Mouse (Mus musculus) fibroblast of lung, adult 2 months (primary cell): ENCODE results near the gene Epha6.

ENCODE experiments used
- DNase-seq: peaks from one replicate; pipeline ENCODE4 v3.0.0-alpha.2; 2011; ENCODE audit warnings: low read depth

Epha6 gene

GRCm38 (mm10) chr16:59639985-59640384 is 965.3 kb downstream of the Epha6 start:
- DNase-seq, result no peak

GRCm38 (mm10) chr16:59639102-59639691 is 966.1 kb downstream of the Epha6 start, which contains the start of gene Arl6:
Gene Arl6, minus strand, starts transcription at chr16:59639391.
- DNase-seq, result peak; percentile 85

DNA sequence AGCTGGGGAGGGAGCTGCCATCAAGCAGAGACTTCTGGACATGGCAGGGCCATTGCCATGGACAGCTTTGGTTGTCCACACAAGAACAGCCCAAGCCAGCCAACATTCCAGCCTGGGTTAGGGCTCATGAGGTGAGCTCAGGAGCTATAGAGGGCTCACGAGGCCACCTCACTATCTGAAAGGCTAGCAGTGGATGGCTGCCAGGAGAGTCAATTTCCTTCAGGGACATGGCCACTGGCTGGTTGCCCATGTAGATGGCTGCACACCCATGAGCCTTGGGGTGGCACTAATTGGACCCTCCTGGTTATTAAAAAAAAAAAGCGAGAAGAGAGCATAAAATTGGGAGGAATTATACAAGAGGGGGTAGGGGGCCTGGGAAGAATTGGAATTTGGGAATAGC is 970.7 kb downstream of the Epha6 start:
- DNase-seq, result no peak

GRCm38 (mm10) chr16:59621554-59621953 is 983.8 kb downstream of the Epha6 start:
- DNase-seq, result no peak

DNA sequence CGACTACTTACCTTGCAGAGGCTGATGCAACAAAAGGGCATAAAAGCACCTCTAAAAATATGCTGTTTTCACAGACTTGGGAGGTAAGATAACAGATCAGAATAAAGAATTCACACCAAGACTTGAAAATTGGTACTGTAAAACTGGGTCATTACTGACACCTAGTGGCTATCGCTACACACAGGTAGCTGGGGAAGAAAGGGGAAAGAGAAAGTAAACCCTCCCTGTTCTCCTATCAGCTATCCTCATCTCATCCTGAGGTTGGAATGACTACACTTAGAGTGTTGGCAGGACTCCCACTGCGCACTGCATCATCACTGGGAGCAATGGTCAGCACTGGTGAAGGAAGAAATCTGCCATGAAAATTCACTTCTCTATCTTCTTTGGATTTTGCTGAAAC is 988.2 kb downstream of the Epha6 start:
- DNase-seq, result no peak

- no peak for DNase-seq
Measured at GRCm38 (mm10) chr16:59615675-59616074, 989.7 kb downstream of the Epha6 start.

- no peak for DNase-seq
Measured at GRCm38 (mm10) chr16:59610750-59611149, 994.6 kb downstream of the Epha6 start.

DNA sequence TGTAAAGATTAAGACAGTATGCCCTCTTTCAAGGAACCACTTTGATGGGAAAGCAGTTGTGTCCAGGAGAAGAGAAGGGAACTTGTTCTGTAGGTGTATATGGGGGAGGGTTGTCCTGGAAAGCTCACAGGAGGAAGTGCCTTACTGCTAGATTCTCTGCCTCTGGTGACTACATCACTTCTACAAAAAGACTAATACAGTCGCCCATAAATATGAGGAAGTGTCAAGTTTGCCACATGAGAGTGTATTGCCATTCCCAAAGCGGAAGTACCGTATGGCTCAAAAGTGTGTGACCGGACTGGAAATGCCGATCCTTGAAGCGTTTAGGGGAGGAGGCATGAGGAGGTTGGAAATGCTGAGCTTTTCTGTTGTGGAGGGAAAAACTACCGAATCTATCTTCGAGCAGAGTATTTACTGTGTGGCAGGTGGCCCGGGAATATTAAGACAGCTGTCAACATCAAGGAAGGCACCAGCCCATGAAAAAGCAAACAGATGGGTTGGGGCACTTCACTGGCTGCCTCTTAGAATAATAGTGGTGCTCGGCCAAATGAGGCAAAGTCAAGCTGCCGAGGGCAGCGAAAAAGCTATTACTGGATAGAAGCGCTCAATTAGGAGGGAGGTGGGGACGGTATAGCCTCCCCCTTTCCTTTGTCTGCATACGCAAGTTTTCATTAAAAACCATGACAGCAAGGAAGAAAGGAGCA is 1001.1 kb downstream of the Epha6 start:
- DNase-seq, result no peak
